Mouse (Mus musculus): ENCODE results near the gene AU040320. TPM values are rescaled to one million over a fixed set of nuclear protein-coding genes. Genes with fewer than 3 reads are reported as not detected.

The AU040320 gene
- polyA plus RNA-seq, 1 experiment from 2014 or later: 29.8 TPM

- WGBS: 72% methylated on average over 7 of the region's 7 CpGs
- H3K4me3 ChIP-seq: no peak overlapping the region
- peaks cover 58% of the 10 kb centered on the region for H3K36me3 ChIP-seq
- no peak overlapping the region for H3K9ac ChIP-seq
- H3K9me3 ChIP-seq (replicated peaks): no peaks in the 10 kb centered on the region
- no peaks in the 10 kb centered on the region for H3K27me3 ChIP-seq (replicated peaks)
- no peak overlapping the region for H3K27ac ChIP-seq (ENCODE audit: poor library complexity, severe bottlenecking)
- no peaks in the 10 kb centered on the region for H3K4me1 ChIP-seq (replicated peaks)
- ATAC-seq (ENCODE audit: insufficient number of reproducible peaks, low FRiP score): no peak
- H3K4me2 ChIP-seq: no peak overlapping the region
These were observed 119.4 kb downstream of the AU040320 start for GRCm38 (mm10) chr4:126872717-126873116.

- 80% methylated on average over 5 of the region's 5 CpGs for WGBS
- no peak for ATAC-seq (ENCODE audit: insufficient number of reproducible peaks, low FRiP score)
- H3K9ac ChIP-seq: no peak overlapping the region
- no peak overlapping the region for H3K4me2 ChIP-seq
- no peaks in the 10 kb centered on the region for H3K27me3 ChIP-seq (replicated peaks)
- H3K4me1 ChIP-seq (replicated peaks): no peaks in the 10 kb centered on the region
- H3K36me3 ChIP-seq: peaks cover 49% of the 10 kb centered on the region
- no peak overlapping the region for H3K4me3 ChIP-seq
- H3K9me3 ChIP-seq (replicated peaks): no peaks in the 10 kb centered on the region
- no peak overlapping the region for H3K27ac ChIP-seq (ENCODE audit: poor library complexity, severe bottlenecking)
These were observed 126.4 kb downstream of the AU040320 start for GRCm38 (mm10) chr4:126879560-126880275.

- Histone ChIP-seq H3K4me2 (no peak overlapping the region), H3K36me3 (peaks cover 37% of the 10 kb centered on the region), H3K9ac (no peak overlapping the region), H3K4me3 (no peak overlapping the region), H3K4me1 (replicated peaks) (no peaks in the 10 kb centered on the region), H3K9me3 (replicated peaks) (no peaks in the 10 kb centered on the region), H3K27me3 (replicated peaks) (no peaks in the 10 kb centered on the region), H3K27ac (ENCODE audit: poor library complexity, severe bottlenecking) (no peak overlapping the region)
- no peak for ATAC-seq (ENCODE audit: insufficient number of reproducible peaks, low FRiP score)
- 98% methylated on average over 5 of the region's 5 CpGs for WGBS
These were observed 130.3 kb downstream of the AU040320 start for GRCm38 (mm10) chr4:126883602-126884001.

- Histone ChIP-seq H3K27ac (ENCODE audit: poor library complexity, severe bottlenecking) (no peak overlapping the region), H3K4me3 (no peak overlapping the region), H3K27me3 (replicated peaks) (no peaks in the 10 kb centered on the region), H3K4me2 (no peak overlapping the region), H3K9ac (no peak overlapping the region), H3K36me3 (peaks cover 47% of the 10 kb centered on the region), H3K9me3 (replicated peaks) (no peaks in the 10 kb centered on the region), H3K4me1 (replicated peaks) (no peaks in the 10 kb centered on the region)
- ATAC-seq (ENCODE audit: insufficient number of reproducible peaks, low FRiP score): no peak
- WGBS: 62% methylated on average over 1 of the region's 1 CpGs
These were observed 132.6 kb downstream of the AU040320 start for GRCm38 (mm10) chr4:126885953-126886352.

- no peaks in the 10 kb centered on the region for H3K4me1 ChIP-seq (replicated peaks)
- no peak overlapping the region for H3K9ac ChIP-seq
- peaks cover 55% of the 10 kb centered on the region for H3K36me3 ChIP-seq
- no peaks in the 10 kb centered on the region for H3K27me3 ChIP-seq (replicated peaks)
- no peak overlapping the region for H3K27ac ChIP-seq (ENCODE audit: poor library complexity, severe bottlenecking)
- no peaks in the 10 kb centered on the region for H3K9me3 ChIP-seq (replicated peaks)
- WGBS: 87% methylated on average over 8 of the region's 8 CpGs
- ATAC-seq (ENCODE audit: insufficient number of reproducible peaks, low FRiP score): no peak
- no peak overlapping the region for H3K4me3 ChIP-seq
- H3K4me2 ChIP-seq: no peak overlapping the region
These were observed 136.5 kb downstream of the AU040320 start for GRCm38 (mm10) chr4:126889879-126890278.

Other genes with a start within 250 kb of the AU040320 start
- gene Ago4, start 220.1 kb upstream of the AU040320 start, polyA plus RNA-seq (2016; fragmentation: Nextera tagmentation; extraction: Ambion mirVana): 1.0 and 1.4 TPM in 2 replicates
- gene Clspn, start 196.6 kb upstream of the AU040320 start, polyA plus RNA-seq (2016; fragmentation: Nextera tagmentation; extraction: Ambion mirVana): 24.2 and 26.0 TPM in 2 replicates
- gene 5730409E04Rik, start 143.7 kb upstream of the AU040320 start, polyA plus RNA-seq (2016; fragmentation: Nextera tagmentation; extraction: Ambion mirVana): 0.98 and 1.2 TPM in 2 replicates
- 383 and 387 TPM in 2 replicates for gene Psmb2, start 75.9 kb upstream of the AU040320 start, polyA plus RNA-seq (2016; fragmentation: Nextera tagmentation; extraction: Ambion mirVana)
- gene Tfap2e, start 17.3 kb upstream of the AU040320 start, polyA plus RNA-seq (2016; fragmentation: Nextera tagmentation; extraction: Ambion mirVana): not detected in 2 replicates
- gene Ncdn, start 106 bp upstream of the AU040320 start, polyA plus RNA-seq (2016; fragmentation: Nextera tagmentation; extraction: Ambion mirVana): 31.3 and 32.4 TPM in 2 replicates
- 21.2 and 21.5 TPM in 2 replicates for gene Zmym4, start 214.6 kb downstream of the AU040320 start, polyA plus RNA-seq (2016; fragmentation: Nextera tagmentation; extraction: Ambion mirVana)

Measured in heart, embryonic 12.5 days (tissue).